Mouse (Mus musculus) ES-Bruce4 (cell line): Measurements from ENCODE around the gene Mme. TPM values are rescaled to one million over a fixed set of nuclear protein-coding genes. Genes with fewer than 3 reads are reported as not detected.

Source experiments
- H3K27ac ChIP-seq: 2 replicates; pipeline ENCODE4 v1.5.1; 2012; ENCODE audit warnings: low read length, inconsistent platforms; ENCODE audit not compliant: insufficient read depth
- H3K27me3 ChIP-seq: 2 replicates; pipeline ENCODE4 v1.6.1; 2012; ENCODE audit warnings: mild to moderate bottlenecking, low read length, inconsistent platforms; ENCODE audit not compliant: control insufficient read depth, poor library complexity, insufficient read depth, severe bottlenecking
- H3K36me3 ChIP-seq: 2 replicates; pipeline ENCODE4 v1.6.1; 2012; ENCODE audit warnings: inconsistent platforms, mild to moderate bottlenecking, low read length, moderate library complexity; ENCODE audit not compliant: control insufficient read depth, poor library complexity, insufficient read depth, severe bottlenecking
- H3K4me1 ChIP-seq: one replicate; pipeline ENCODE4 v1.8.1; 2011; ENCODE audit warnings: low read length; ENCODE audit not compliant: control insufficient read depth, insufficient read depth
- H3K4me3 ChIP-seq: 2 replicates; pipeline ENCODE4 v1.5.1; 2011; ENCODE audit warnings: low read depth, mild to moderate bottlenecking, low read length
- H3K9ac ChIP-seq: 2 replicates; pipeline ENCODE4 v1.6.1; 2012; ENCODE audit warnings: low read depth, mild to moderate bottlenecking, inconsistent platforms; ENCODE audit not compliant: poor library complexity, severe bottlenecking
- H3K9me3 ChIP-seq: replicated peaks from 2 replicates; pipeline ENCODE4 v1.6.1; 2012; ENCODE audit warnings: mild to moderate bottlenecking, low read length, inconsistent platforms; ENCODE audit not compliant: control insufficient read depth, poor library complexity, insufficient read depth, severe bottlenecking
- CTCF ChIP-seq: IDR thresholded peaks from one replicate; pipeline ENCODE4 v1.8.1; 2011; ENCODE audit warnings: low read depth, low read length
- EP300 ChIP-seq: IDR thresholded peaks from 2 replicates; pipeline ENCODE4 v1.6.1; 2011; ENCODE audit warnings: low read depth, low read length; ENCODE audit not compliant: insufficient read depth
- POLR2A ChIP-seq: IDR thresholded peaks from one replicate; pipeline ENCODE4 v1.8.1; 2011; ENCODE audit warnings: low read length; ENCODE audit not compliant: insufficient read depth
- polyA plus RNA-seq: library from polyadenylated mRNA; stranded (reverse); fragments of >200 nt; gene quantifications from 2 replicates; pipeline ENCODE4 v1.2.4, GENCODE M21; 2011; ENCODE audit warnings: low read depth; ENCODE audit not compliant: missing spikeins, insufficient read depth, insufficient read length

Gene Mme
- polyA plus RNA-seq, 1 experiment = 80.3 TPM

GRCm38 (mm10) chr3:63398171-63398570 lies 156.8 kb downstream of the Mme start:
- H3K9ac ChIP-seq = no peak overlapping the region
- no peaks in the 10 kb centered on the region for H3K36me3 ChIP-seq
- no peaks in the 10 kb centered on the region for H3K27me3 ChIP-seq
- H3K27ac ChIP-seq = no peak overlapping the region
- H3K4me3 ChIP-seq = no peak overlapping the region
- H3K4me1 ChIP-seq = no peaks in the 10 kb centered on the region
- H3K9me3 ChIP-seq = no peaks in the 10 kb centered on the region
- TF ChIP-seq POLR2A (no peak), CTCF (no peak), EP300 (no peak)

GRCm38 (mm10) chr3:63406438-63406837 lies 165.1 kb downstream of the Mme start:
- TF ChIP-seq EP300 = no peak
- no peak for TF ChIP-seq CTCF
- no peak for TF ChIP-seq POLR2A
- Histone ChIP-seq H3K4me3 (no peak overlapping the region), H3K27ac (no peak overlapping the region), H3K9ac (no peak overlapping the region), H3K4me1 (no peaks in the 10 kb centered on the region), H3K36me3 (no peaks in the 10 kb centered on the region), H3K27me3 (no peaks in the 10 kb centered on the region), H3K9me3 (no peaks in the 10 kb centered on the region)

GRCm38 (mm10) chr3:63411006-63411405 lies 169.7 kb downstream of the Mme start:
- H3K36me3 ChIP-seq = no peaks in the 10 kb centered on the region
- no peak overlapping the region for H3K9ac ChIP-seq
- no peaks in the 10 kb centered on the region for H3K9me3 ChIP-seq
- no peak overlapping the region for H3K27ac ChIP-seq
- TF ChIP-seq POLR2A (no peak), CTCF (no peak), EP300 (no peak)
- H3K4me1 ChIP-seq = no peaks in the 10 kb centered on the region
- H3K27me3 ChIP-seq = no peaks in the 10 kb centered on the region
- no peak overlapping the region for H3K4me3 ChIP-seq

- Histone ChIP-seq H3K27me3 (no peaks in the 10 kb centered on the region), H3K4me1 (no peaks in the 10 kb centered on the region), H3K9ac (no peak overlapping the region), H3K9me3 (no peaks in the 10 kb centered on the region), H3K36me3 (no peaks in the 10 kb centered on the region), H3K4me3 (no peak overlapping the region), H3K27ac (no peak overlapping the region)
- no peak for TF ChIP-seq CTCF
- no peak for TF ChIP-seq POLR2A
These were observed 171.0 kb downstream of the Mme start for GRCm38 (mm10) chr3:63412220-63412937.

GRCm38 (mm10) chr3:63413046-63413911 lies 171.9 kb downstream of the Mme start:
- Histone ChIP-seq H3K9me3 (no peaks in the 10 kb centered on the region), H3K27ac (no peak overlapping the region), H3K4me3 (no peak overlapping the region), H3K36me3 (no peaks in the 10 kb centered on the region), H3K27me3 (no peaks in the 10 kb centered on the region), H3K4me1 (no peaks in the 10 kb centered on the region), H3K9ac (no peak overlapping the region)
- TF ChIP-seq POLR2A = no peak
- no peak for TF ChIP-seq CTCF
- TF ChIP-seq EP300 = no peak

- Histone ChIP-seq H3K9ac (no peak overlapping the region), H3K4me3 (no peak overlapping the region), H3K36me3 (no peaks in the 10 kb centered on the region), H3K4me1 (no peaks in the 10 kb centered on the region), H3K9me3 (no peaks in the 10 kb centered on the region), H3K27me3 (no peaks in the 10 kb centered on the region), H3K27ac (no peak overlapping the region)
- TF ChIP-seq EP300 (no peak), POLR2A (no peak), CTCF (no peak)
These were observed 175.9 kb downstream of the Mme start for GRCm38 (mm10) chr3:63417284-63417683.
